Mouse (Mus musculus): ENCODE results near the gene Spem1. TPM values are rescaled to one million over a fixed set of nuclear protein-coding genes. Genes with fewer than 3 reads are reported as not detected.

The Spem1 gene
- total RNA-seq, 2 experiments from 2014 or later: not detected

Other genes with a start within 250 kb of the Spem1 start
- 10 to 100 TPM; 13.0 to 13.1 TPM for gene Wrap53, start 241.9 kb downstream of the Spem1 start, total RNA-seq (2021)
- 100 to 1,000 TPM in 1 of 2 experiments, 10 to 100 TPM in 1; 92.4 to 101 TPM for gene Trp53, start 241.8 kb downstream of the Spem1 start, total RNA-seq (2021)
- 10 to 100 TPM; 74.6 to 83.4 TPM for gene Atp1b2, start 216.2 kb downstream of the Spem1 start, total RNA-seq (2021)
- gene Shbg, start 204.3 kb downstream of the Spem1 start, total RNA-seq (2021): under 1 TPM in 1 of 2 experiments, not detected in 1; 0.59 TPM
- 10 to 100 TPM; 18.3 to 20.9 TPM for gene Sat2, start 200.2 kb downstream of the Spem1 start, total RNA-seq (2021)
- gene Fxr2, start 189.2 kb downstream of the Spem1 start, total RNA-seq (2021): 100 to 1,000 TPM in 1 of 2 experiments, 10 to 100 TPM in 1; 89.3 to 111 TPM
- under 1 TPM; 0.62 to 0.73 TPM for gene Sox15, start 166.9 kb downstream of the Spem1 start, total RNA-seq (2021)
- 100 to 1,000 TPM; 107 to 119 TPM for gene Mpdu1, start 159.5 kb downstream of the Spem1 start, total RNA-seq (2021)
- 10 to 100 TPM; 11.9 to 12.5 TPM for gene Cd68, start 156.0 kb downstream of the Spem1 start, total RNA-seq (2021)
- gene Eif4a1, start 149.8 kb downstream of the Spem1 start, total RNA-seq (2021): 100 to 1,000 TPM; 640 to 673 TPM
- gene Senp3, start 140.1 kb downstream of the Spem1 start, total RNA-seq (2021): 10 to 100 TPM; 86.6 to 90.7 TPM
- gene Tnfsf13, start 136.4 kb downstream of the Spem1 start, total RNA-seq (2021): 1 to 10 TPM; 4.2 to 5.2 TPM
- 10 to 100 TPM; 23.0 to 23.1 TPM for gene Tnfsf12, start 126.3 kb downstream of the Spem1 start, total RNA-seq (2021)
- gene Tnfsfm13, start 126.1 kb downstream of the Spem1 start, total RNA-seq (2021): 1 to 10 TPM; 3.1 to 4.6 TPM
- gene Polr2a, start 63.5 kb downstream of the Spem1 start, total RNA-seq (2021): 100 to 1,000 TPM in 1 of 2 experiments, 10 to 100 TPM in 1; 92.4 to 108 TPM
- not detected for gene Slc35g3, start 60.2 kb downstream of the Spem1 start, total RNA-seq (2021)
- 10 to 100 TPM; 48.5 to 58.3 TPM for gene Zbtb4, start 56.3 kb downstream of the Spem1 start, total RNA-seq (2021)
- gene Chrnb1, start 26.2 kb downstream of the Spem1 start, total RNA-seq (2021): 1 to 10 TPM; 3.6 to 4.0 TPM
- 1 to 10 TPM; 3.4 to 4.8 TPM for gene Fgf11, start 20.3 kb downstream of the Spem1 start, total RNA-seq (2021)
- 1 to 10 TPM in 1 of 2 experiments, under 1 TPM in 1; 0.76 to 1.4 TPM for gene Tmem102, start 16.6 kb downstream of the Spem1 start, total RNA-seq (2021)
- gene Gm39566, start 6.9 kb downstream of the Spem1 start, total RNA-seq (2021): not detected
- gene Spem2, start 3.7 kb downstream of the Spem1 start, total RNA-seq (2021): not detected
- 10 to 100 TPM; 33.6 to 35.2 TPM for gene Nlgn2, start 15.6 kb upstream of the Spem1 start, total RNA-seq (2021)
- gene Tmem256, start 16.3 kb upstream of the Spem1 start, total RNA-seq (2021): 100 to 1,000 TPM; 141 to 143 TPM
- gene Plscr3, start 24.2 kb upstream of the Spem1 start, total RNA-seq (2021): 10 to 100 TPM; 76.6 to 77.9 TPM
- 1 to 10 TPM in 1 of 2 experiments, under 1 TPM in 1; 0.17 to 1.7 TPM for gene Tnk1, start 36.5 kb upstream of the Spem1 start, total RNA-seq (2021)
- gene Tmem95, start 55.8 kb upstream of the Spem1 start, total RNA-seq (2021): not detected
- 1 to 10 TPM; 3.4 to 4.1 TPM for gene Kctd11, start 59.2 kb upstream of the Spem1 start, total RNA-seq (2021)
- 1 to 10 TPM; 1.4 to 1.7 TPM for gene Acap1, start 73.4 kb upstream of the Spem1 start, total RNA-seq (2021)
- gene 2810408A11Rik, start 78.8 kb upstream of the Spem1 start, total RNA-seq (2021): 1 to 10 TPM; 4.8 to 5.6 TPM
- gene Neurl4, start 78.9 kb upstream of the Spem1 start, total RNA-seq (2021): 10 to 100 TPM; 45.9 to 53.3 TPM
- gene Gps2, start 91.7 kb upstream of the Spem1 start, total RNA-seq (2021): 10 to 100 TPM; 60.0 to 67.0 TPM
- 100 to 1,000 TPM; 598 to 600 TPM for gene Eif5a, start 99.8 kb upstream of the Spem1 start, total RNA-seq (2021)
- 10 to 100 TPM in 1 of 2 experiments, 1 to 10 TPM in 1; 9.7 to 20.6 TPM for gene Ybx2, start 113.6 kb upstream of the Spem1 start, total RNA-seq (2021)
- gene Slc2a4, start 126.0 kb upstream of the Spem1 start, total RNA-seq (2021): 10 to 100 TPM; 23.6 to 24.8 TPM
- 10 to 100 TPM in 1 of 2 experiments, 1 to 10 TPM in 1; 3.1 to 17.3 TPM for gene Cldn7, start 142.6 kb upstream of the Spem1 start, total RNA-seq (2021)
- 100 to 1,000 TPM; 119 to 130 TPM for gene Ctdnep1, start 159.0 kb upstream of the Spem1 start, total RNA-seq (2021)
- gene Elp5, start 160.3 kb upstream of the Spem1 start, total RNA-seq (2021): 10 to 100 TPM; 65.5 to 70.9 TPM
- gene Gabarap, start 169.0 kb upstream of the Spem1 start, total RNA-seq (2021): 100 to 1,000 TPM; 294 to 311 TPM
- gene Phf23, start 173.6 kb upstream of the Spem1 start, total RNA-seq (2021): 10 to 100 TPM; 51.4 to 53.4 TPM
- 10 to 100 TPM; 35.5 to 38.2 TPM for gene Dvl2, start 178.4 kb upstream of the Spem1 start, total RNA-seq (2021)
- gene Acadvl, start 193.2 kb upstream of the Spem1 start, total RNA-seq (2021): 100 to 1,000 TPM; 295 to 378 TPM
- gene Dlg4, start 194.8 kb upstream of the Spem1 start, total RNA-seq (2021): 10 to 100 TPM; 63.0 to 64.4 TPM
- 10 to 100 TPM in 1 of 2 experiments, 1 to 10 TPM in 1; 1.7 to 33.7 TPM for gene Asgr1, start 231.9 kb upstream of the Spem1 start, total RNA-seq (2021)